Mouse (Mus musculus) limb, embryonic 11.5 days (tissue): ENCODE measurements around the gene Rasgef1b. TPM values are rescaled to one million over a fixed set of nuclear protein-coding genes. Genes with fewer than 3 reads are reported as not detected.

ENCODE experiments used
- ATAC-seq: fragments of 200-750 bp; cut with Nextera tagmentation; 2 replicates; pipeline ENCODE4 v1.8.0; 2017; ENCODE audit warnings: low read depth; ENCODE audit not compliant: insufficient number of reproducible peaks, low FRiP score, low TSS enrichment
- DNase-seq: peaks from one replicate; pipeline ENCODE4 v3.0.0-alpha.2; 2015; ENCODE audit warnings: low spot score
- H3K27ac ChIP-seq: fragments of 300-500 bp; sonication (generic); replicated peaks from 2 replicates; pipeline ENCODE4 v1.5.1; 2014; ENCODE audit warnings: low read depth, mild to moderate bottlenecking, low read length
- H3K27me3 ChIP-seq: fragments of 300-500 bp; sonication (generic); 2 replicates; pipeline ENCODE4 v1.6.1; 2014; ENCODE audit warnings: mild to moderate bottlenecking, low read length, mixed read lengths; ENCODE audit not compliant: control insufficient read depth, insufficient read depth
- H3K36me3 ChIP-seq: fragments of 300-500 bp; sonication (generic); 2 replicates; pipeline ENCODE4 v1.6.1; 2014; ENCODE audit warnings: mild to moderate bottlenecking, low read length, moderate library complexity, mixed read lengths; ENCODE audit not compliant: control insufficient read depth, insufficient read depth
- H3K4me1 ChIP-seq: fragments of 300-500 bp; sonication (generic); 2 replicates; pipeline ENCODE4 v1.6.1; 2014; ENCODE audit warnings: low read length, mixed read lengths; ENCODE audit not compliant: control insufficient read depth, insufficient read depth
- H3K4me2 ChIP-seq: fragments of 300-500 bp; sonication (generic); 2 replicates; pipeline ENCODE4 v1.6.1; 2014; ENCODE audit warnings: low read depth, mild to moderate bottlenecking, moderate library complexity; ENCODE audit not compliant: severe bottlenecking
- H3K4me3 ChIP-seq: fragments of 300-500 bp; sonication (generic); 2 replicates; pipeline ENCODE4 v1.5.1; 2014; ENCODE audit warnings: low read depth, low read length
- H3K9ac ChIP-seq: fragments of 300-500 bp; sonication (generic); 2 replicates; pipeline ENCODE4 v1.6.1; 2014; ENCODE audit warnings: mild to moderate bottlenecking, low read length
- H3K9me3 ChIP-seq: fragments of 300-500 bp; sonication (generic); 2 replicates; pipeline ENCODE4 v1.6.1; 2016; ENCODE audit warnings: low read length; ENCODE audit not compliant: control insufficient read depth
- WGBS: fragments of 180-500 bp; shearing (Covaris S2); extraction: QIAGEN DNeasy Blood & Tissue Kit; methylation state at CpG from one replicate; pipeline ENCODE4 v1.1.7; 2014; 5-methylcytosine and 5-hydroxymethylcytosine counted together
- polyA plus RNA-seq: library from polyadenylated mRNA; unstranded; fragments of >200 nt; fragmentation: Nextera tagmentation; extraction: Ambion mirVana; gene quantifications from 2 replicates; pipeline ENCODE4 v1.2.1, GENCODE M21; 2014

The Rasgef1b gene
- polyA plus RNA-seq, 1 experiment from 2014 or later, result 59.9 TPM

DNA sequence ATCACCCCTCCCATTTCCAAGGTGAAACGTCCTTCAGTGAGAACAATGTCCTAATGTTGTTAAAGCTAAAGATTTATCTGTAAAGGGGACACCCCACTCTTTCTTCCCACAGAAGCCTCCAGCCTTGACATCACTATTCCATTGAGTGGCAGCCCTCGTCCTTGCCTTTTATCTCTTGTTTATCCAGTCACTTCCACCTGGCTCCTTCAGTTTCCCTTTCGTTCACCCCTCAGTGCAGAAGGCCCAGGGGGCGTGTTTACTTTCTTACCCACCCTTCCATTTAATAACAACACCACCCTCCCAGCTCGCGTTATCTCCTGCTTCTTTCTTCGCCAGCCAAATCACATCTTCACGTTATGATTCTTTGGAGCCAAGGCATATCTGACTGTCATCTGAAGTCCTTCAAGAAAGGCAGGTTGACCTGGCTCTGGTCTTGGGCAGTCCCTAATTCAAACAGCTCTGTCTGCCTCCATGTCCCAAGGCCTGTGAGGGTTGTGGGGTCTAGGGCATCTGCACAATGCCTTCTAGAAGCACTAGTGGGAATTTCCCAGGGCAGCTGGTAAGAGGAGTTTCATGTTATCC is 355.2 kb downstream of the Rasgef1b start:
- Histone ChIP-seq H3K36me3 (no peaks in the 10 kb centered on the region), H3K27ac (no peak overlapping the region), H3K27me3 (no peaks in the 10 kb centered on the region), H3K4me1 (peaks cover 11% of the 10 kb centered on the region), H3K9ac (no peak overlapping the region), H3K4me3 (no peak overlapping the region), H3K9me3 (no peaks in the 10 kb centered on the region), H3K4me2 (no peak overlapping the region)
- WGBS, result 78% methylated on average over 8 of the region's 8 CpGs
- DNase-seq, result no peak
- no peak for ATAC-seq

DNA sequence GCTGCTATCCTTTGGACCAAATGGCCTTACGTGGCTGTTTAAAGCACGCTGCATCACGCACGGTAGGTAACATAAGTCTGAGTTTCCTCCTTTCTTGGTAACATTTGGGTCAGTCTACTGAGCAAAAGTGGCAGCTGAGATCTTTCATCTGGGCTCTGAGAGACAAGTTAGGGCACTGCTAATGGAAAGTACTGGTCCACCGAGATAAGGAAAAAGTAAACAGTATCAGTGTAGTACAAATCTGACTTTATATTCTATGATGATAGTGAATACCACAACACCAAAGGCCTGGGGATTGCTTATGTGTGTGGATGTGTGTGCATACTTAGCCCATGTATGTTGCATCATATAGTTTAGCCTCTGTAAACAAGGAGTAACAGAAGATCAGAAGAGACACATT is 358.2 kb downstream of the Rasgef1b start:
- Histone ChIP-seq H3K27me3 (no peaks in the 10 kb centered on the region), H3K27ac (no peak overlapping the region), H3K4me2 (no peak overlapping the region), H3K9ac (no peak overlapping the region), H3K4me3 (no peak overlapping the region), H3K9me3 (no peaks in the 10 kb centered on the region), H3K36me3 (no peaks in the 10 kb centered on the region), H3K4me1 (0 out of 2 replicates have a peak, but pooled peaks cover 3% of the 10 kb centered on the region)
- ATAC-seq, result no peak
- WGBS, result 46% methylated on average over 5 of the region's 5 CpGs
- no peak for DNase-seq

DNA sequence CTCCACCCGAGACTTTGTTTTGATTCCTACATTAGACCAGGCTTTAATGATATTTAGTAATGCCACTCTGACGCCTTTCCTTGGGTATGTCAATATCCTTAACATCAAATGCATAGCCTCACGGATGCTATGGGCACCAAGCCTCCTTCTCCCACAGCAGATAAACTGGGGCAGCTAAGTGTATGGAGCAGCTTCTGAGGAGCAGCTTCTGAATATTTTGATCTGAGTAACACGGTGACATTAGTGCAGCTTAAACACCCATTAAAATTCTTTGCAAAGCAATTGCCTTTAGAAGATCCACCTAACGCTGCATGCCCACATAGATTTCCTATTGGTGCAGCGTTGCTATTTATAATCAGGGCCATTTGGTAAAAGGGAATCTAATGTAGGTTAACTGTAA is 359.6 kb downstream of the Rasgef1b start:
- no peak overlapping the region for H3K9ac ChIP-seq
- no peaks in the 10 kb centered on the region for H3K36me3 ChIP-seq
- DNase-seq (no peak), ATAC-seq (0 out of 2 replicates have a peak, but pooled peaks have one; percentile 13)
- H3K4me2 ChIP-seq, result no peak overlapping the region
- H3K4me1 ChIP-seq, result 0 out of 2 replicates have a peak, but pooled peaks cover 3% of the 10 kb centered on the region
- H3K9me3 ChIP-seq, result no peaks in the 10 kb centered on the region
- H3K27ac ChIP-seq, result peak overlapping the region; percentile 15; the same call in 1 of the 2 replicates
- H3K4me3 ChIP-seq, result no peak overlapping the region
- no peaks in the 10 kb centered on the region for H3K27me3 ChIP-seq
- WGBS, result 43% methylated on average over 6 of the region's 6 CpGs

DNA sequence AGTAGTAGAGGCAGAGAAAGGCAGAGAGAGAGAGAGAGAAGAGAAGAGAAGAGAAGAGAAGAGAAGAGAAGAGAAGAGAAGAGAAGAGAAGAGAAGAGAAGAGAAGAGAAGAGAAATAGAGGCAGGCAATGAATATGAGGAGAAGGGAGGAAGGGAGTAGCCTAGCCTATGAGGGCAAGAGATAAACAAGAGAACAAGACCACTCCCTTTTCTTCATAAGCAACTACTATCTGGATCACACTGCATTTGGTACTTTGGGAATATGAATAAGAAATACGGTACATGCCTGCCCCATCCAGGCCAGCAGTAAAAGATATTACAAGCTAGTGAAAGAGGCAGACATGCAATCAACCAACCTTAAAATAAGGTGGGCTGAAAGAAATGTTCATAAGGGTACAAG is 360.2 kb downstream of the Rasgef1b start:
- WGBS, result 46% methylated on average over 1 of the region's 1 CpGs
- no peaks in the 10 kb centered on the region for H3K36me3 ChIP-seq
- no peaks in the 10 kb centered on the region for H3K27me3 ChIP-seq
- no peak overlapping the region for H3K4me3 ChIP-seq
- ATAC-seq, result peak; percentile 77; the same call in 1 of the 2 replicates
- H3K9ac ChIP-seq, result no peak overlapping the region
- 0 out of 2 replicates have a peak, but pooled peaks cover 3% of the 10 kb centered on the region for H3K4me1 ChIP-seq
- no peak for DNase-seq
- no peak overlapping the region for H3K4me2 ChIP-seq
- H3K9me3 ChIP-seq, result no peaks in the 10 kb centered on the region
- H3K27ac ChIP-seq, result no peak overlapping the region

DNA sequence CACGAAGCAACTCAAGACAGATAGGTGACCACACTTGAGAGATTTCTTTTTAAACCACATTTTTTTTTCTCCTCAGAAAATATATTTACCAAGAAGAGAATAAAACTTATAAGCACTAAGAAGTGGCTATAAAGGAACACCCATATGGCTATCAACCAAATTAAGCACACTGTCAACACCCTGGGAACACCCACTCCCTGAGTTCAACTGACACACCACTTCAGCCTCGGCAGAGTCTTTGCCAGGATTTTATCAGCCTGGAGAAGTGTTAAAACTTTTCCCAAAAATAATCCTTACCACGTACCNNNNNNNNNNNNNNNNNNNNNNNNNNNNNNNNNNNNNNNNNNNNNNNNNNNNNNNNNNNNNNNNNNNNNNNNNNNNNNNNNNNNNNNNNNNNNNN is 368.3 kb downstream of the Rasgef1b start:
- 55% methylated on average over 3 of the region's 3 CpGs for WGBS
- no peak for DNase-seq
- ATAC-seq, result no peak

DNA sequence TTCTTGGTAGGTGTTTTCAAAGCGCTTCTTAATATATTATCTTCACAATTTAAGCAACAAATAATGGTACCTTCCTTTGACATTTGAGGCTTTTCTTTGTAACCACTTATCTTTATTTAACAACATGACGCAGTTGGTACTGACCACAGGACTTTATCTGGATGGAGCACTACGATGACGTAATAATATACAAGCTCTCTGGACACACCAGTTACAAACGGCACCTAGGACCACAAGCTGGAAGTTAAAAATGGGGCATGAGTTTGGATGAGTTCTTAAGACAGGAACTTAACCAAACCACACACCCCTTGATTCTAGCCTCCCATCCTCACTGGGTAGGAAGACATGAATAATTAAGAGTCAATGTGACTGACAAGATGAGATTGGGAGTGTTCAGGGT is 369.6 kb downstream of the Rasgef1b start:
- Histone ChIP-seq H3K27ac (no peak overlapping the region), H3K4me1 (0 out of 2 replicates have a peak, but pooled peaks cover 2% of the 10 kb centered on the region), H3K4me2 (no peak overlapping the region), H3K27me3 (no peaks in the 10 kb centered on the region), H3K9me3 (no peaks in the 10 kb centered on the region), H3K4me3 (no peak overlapping the region), H3K36me3 (no peaks in the 10 kb centered on the region), H3K9ac (no peak overlapping the region)
- 92% methylated on average over 5 of the region's 5 CpGs for WGBS
- ATAC-seq (no peak), DNase-seq (no peak)

More for the DNA sequence above, 368.3 kb downstream of the Rasgef1b start:
- Histone ChIP-seq H3K4me3 (no peak overlapping the region), H3K27me3 (no peaks in the 10 kb centered on the region), H3K36me3 (no peaks in the 10 kb centered on the region), H3K4me1 (0 out of 2 replicates have a peak, but pooled peaks cover 2% of the 10 kb centered on the region), H3K4me2 (no peak overlapping the region), H3K27ac (no peak overlapping the region), H3K9ac (no peak overlapping the region), H3K9me3 (no peaks in the 10 kb centered on the region)

DNA sequence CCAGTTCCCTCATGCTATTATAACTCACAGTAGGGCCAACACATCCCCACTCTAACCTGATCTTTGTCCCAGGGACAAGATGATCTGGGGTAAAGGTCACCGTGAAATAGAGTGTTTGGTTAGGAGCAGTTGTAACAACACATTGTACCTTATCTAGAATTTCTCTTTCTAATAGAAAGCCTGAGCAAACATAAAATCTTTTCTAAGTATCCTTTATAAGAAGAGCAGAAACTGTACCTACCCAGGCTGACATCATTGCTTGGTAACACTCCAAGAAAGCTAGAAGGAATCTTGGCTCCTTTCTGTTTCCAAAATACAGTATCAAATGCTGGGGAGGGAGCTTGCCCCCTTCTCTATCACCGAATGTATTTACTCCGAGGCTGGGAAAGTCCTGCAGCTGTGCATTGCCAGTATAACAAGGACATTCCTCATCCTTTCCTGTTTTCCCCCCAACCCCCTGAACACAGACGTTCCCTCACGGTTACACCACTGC is 374.2 kb downstream of the Rasgef1b start:
- H3K36me3 ChIP-seq, result no peaks in the 10 kb centered on the region
- no peak for ATAC-seq

DNA sequence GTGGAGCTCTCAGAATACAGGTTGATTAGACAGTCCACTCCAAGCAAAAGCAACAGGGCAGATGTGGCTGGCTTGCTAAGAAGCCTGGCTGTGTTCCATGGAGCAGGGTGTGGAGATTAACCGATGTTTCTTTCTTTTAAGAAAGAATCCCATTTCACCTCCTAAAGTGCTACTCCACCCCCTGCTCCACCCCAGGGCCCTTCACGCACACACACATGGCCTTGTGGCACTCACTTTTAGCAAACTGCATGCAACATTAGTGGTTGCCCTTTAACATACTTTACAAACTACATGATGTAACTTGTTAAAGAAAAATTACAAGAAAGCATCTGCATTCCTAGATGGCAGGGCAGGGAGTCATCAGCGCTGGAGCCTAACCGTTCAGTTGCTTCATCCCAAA is 378.8 kb downstream of the Rasgef1b start:
- no peak for ATAC-seq
- no peaks in the 10 kb centered on the region for H3K36me3 ChIP-seq
- no peaks in the 10 kb centered on the region for H3K27me3 ChIP-seq
- no peaks in the 10 kb centered on the region for H3K9me3 ChIP-seq
- no peak overlapping the region for H3K4me3 ChIP-seq
- no peak overlapping the region for H3K9ac ChIP-seq
- H3K4me1 ChIP-seq, result 0 out of 2 replicates have a peak, but pooled peaks cover 2% of the 10 kb centered on the region
- no peak overlapping the region for H3K4me2 ChIP-seq
- WGBS, result 64% methylated on average over 4 of the region's 4 CpGs
- H3K27ac ChIP-seq, result no peak overlapping the region
- DNase-seq, result no peak

More for the DNA sequence above, 374.2 kb downstream of the Rasgef1b start:
- no peaks in the 10 kb centered on the region for H3K27me3 ChIP-seq
- H3K9me3 ChIP-seq, result no peaks in the 10 kb centered on the region
- H3K4me3 ChIP-seq, result no peak overlapping the region
- no peak for DNase-seq
- no peak overlapping the region for H3K27ac ChIP-seq
- H3K4me1 ChIP-seq, result 0 out of 2 replicates have a peak, but pooled peaks cover 5% of the 10 kb centered on the region
- no peak overlapping the region for H3K4me2 ChIP-seq
- WGBS, result 58% methylated on average over 5 of the region's 5 CpGs
- no peak overlapping the region for H3K9ac ChIP-seq
